In genomic region chr5:106463661-106464191, GRCm38 (mm10) we compare ENCODE assay signal across 12 mouse cellular contexts. TPM values are rescaled to one million over a fixed set of nuclear protein-coding genes. Genes with fewer than 3 reads are reported as not detected.
DNase-seq lines count a peak whose midpoint lies in the region; ATAC-seq and TF ChIP-seq lines count a peak whose summit lies in the region.
"Had no signal": no experiment of that assay in that cellular context is flagged by ENCODE, and none has a peak within 500 bp of the region (broad histone marks: within the 10 kb centered on the region; RNA-seq: fewer than 3 reads in every experiment).

No protein-coding gene starts in this region.

- ATAC-seq in forebrain, embryonic 16.5 days: no peak; the same call in 1 of the 2 replicates
- ATAC-seq in granulocyte monocyte progenitor cell, adult 5-6 weeks (replicated peaks; ENCODE audit: poor library complexity, severe bottlenecking): no peak

- no peaks in the 10 kb centered on the region for H3K36me3 ChIP-seq in forebrain, embryonic 16.5 days (ENCODE audit: control insufficient read depth, insufficient read depth)

- peak overlapping the region; percentile 16; the same call in 1 of the 2 replicates for H3K4me2 ChIP-seq in forebrain, embryonic 16.5 days (ENCODE audit: low read length)

- no peak overlapping the region for H3K9ac ChIP-seq in forebrain, embryonic 16.5 days (replicated peaks; ENCODE audit: low read depth, low read length)

- 0 out of 2 replicates have a peak, but pooled peaks have one; percentile 7 for TF ChIP-seq CTCF in gastrocnemius, adult 2 months (IDR thresholded peaks at IDR 0.05)

- WGBS in forebrain, embryonic 16.5 days: under 1% methylated on average over 25 of the region's 25 CpGs

- DNase-seq in gastrocnemius, adult 2 months: no peak
- DNase-seq in gastrocnemius, postnatal 4 days (ENCODE audit: low spot score in 2 of 2): no peak
- peak; percentile 19 for DNase-seq in testis, postnatal 14 days (ENCODE audit: low spot score)
- DNase-seq in testis, postnatal 10 days (ENCODE audit: low spot score): no peak
- peak; percentile 75 for DNase-seq in retina, postnatal 1 day
- no peak for DNase-seq in thymus, adult 18-20 months
- DNase-seq: right cerebral cortex, adult 18-20 months had no signal

- H3K4me3 ChIP-seq in gastrocnemius, adult 2 months: no peak overlapping the region
- H3K4me3 ChIP-seq in forebrain, embryonic 16.5 days (replicated peaks; ENCODE audit: low read length): 0 out of 2 replicates have a peak overlapping the region, but pooled peaks have one; percentile 6

- H3K27me3 ChIP-seq in forebrain, embryonic 16.5 days (replicated peaks; ENCODE audit: control insufficient read depth, insufficient read depth, low read length): peaks cover 78% of the 10 kb centered on the region

- peaks cover 31% of the 10 kb centered on the region for H3K4me1 ChIP-seq in forebrain, embryonic 16.5 days (replicated peaks; ENCODE audit: control insufficient read depth, insufficient read depth, low read length)

- intact Hi-C loops in gastrocnemius, adult 2 months (cut with DNase I): no loop called here

- no peak overlapping the region for H3K27ac ChIP-seq in gastrocnemius, adult 2 months
- no peak overlapping the region for H3K27ac ChIP-seq in forebrain, embryonic 16.5 days (ENCODE audit: low read length)
- H3K27ac ChIP-seq: macrophage had no signal

- no peaks in the 10 kb centered on the region for H3K9me3 ChIP-seq in forebrain, embryonic 16.5 days (ENCODE audit: control insufficient read depth, low read length)

RNA-seq across cellular contexts. Expression of gene Barhl2, which starts 5.8 kb away (rescaled TPM):
- total RNA-seq in gastrocnemius, adult 2 months (2021): not detected
- total RNA-seq in gastrocnemius, postnatal 4 days (2021): not detected
- 0.47 and 1.6 TPM in 2 replicates for polyA plus RNA-seq in forebrain, embryonic 16.5 days (2015; fragmentation: Nextera tagmentation; extraction: Ambion mirVana)
- not detected in 2 replicates for total RNA-seq in granulocyte monocyte progenitor cell, adult 5-6 weeks (2014; fragmentation: Nextera tagmentation)
- total RNA-seq in granulocyte monocyte progenitor cell, adult 5-6 weeks (2017): not detected in 2 replicates
- total RNA-seq: common myeloid progenitor, adult 5-6 weeks had no signal
- polyA plus RNA-seq: heart, embryonic 14.5 days; macrophage had no signal

Comparison
In these comparisons a context has a peak if more than half of its experiments do, and no peak if none do; other contexts are left out.
1. DNase-seq: peak in testis, postnatal 14 days (single experiment) and retina, postnatal 1 day (single experiment); none in gastrocnemius, adult 2 months (single experiment), gastrocnemius, postnatal 4 days (0 of 2), testis, postnatal 10 days (single experiment) and thymus, adult 18-20 months (0 of 2).